Mouse (Mus musculus): ENCODE data around the gene Sult5a1. TPM values are rescaled to one million over a fixed set of nuclear protein-coding genes. Genes with fewer than 3 reads are reported as not detected.
"Not testable (repeated sequence)": the region's sequence is repeated elsewhere in the genome, so short reads cannot be mapped to it uniquely, and the experiment has no call there.

Sult5a1 gene
- polyA plus RNA-seq, 1 experiment from 2014 or later, result 8.4 TPM

GRCm38 (mm10) chr8:123103285-123103684, 54.8 kb downstream of the Sult5a1 start:
- no peak for ATAC-seq (replicated peaks; ENCODE audit: insufficient number of reproducible peaks, low FRiP score, low TSS enrichment, low read depth)
- Histone ChIP-seq H3K27me3 (ENCODE audit: control insufficient read depth, insufficient read depth, low read length) (no peaks in the 10 kb centered on the region), H3K4me3 (ENCODE audit: low read depth, low read length) (peak overlapping the region; percentile 91), H3K4me2 (ENCODE audit: low read depth, low read length) (peak overlapping the region; percentile 91), H3K36me3 (replicated peaks; ENCODE audit: control insufficient read depth, insufficient read depth, low read depth, low read length) (peaks cover 11% of the 10 kb centered on the region), H3K9me3 (replicated peaks; ENCODE audit: control insufficient read depth, low read length) (no peaks in the 10 kb centered on the region), H3K27ac (replicated peaks; ENCODE audit: low read depth, low read length) (no peak overlapping the region), H3K4me1 (ENCODE audit: control insufficient read depth, insufficient read depth, low read length) (no peaks in the 10 kb centered on the region; the same call in 1 of the 2 replicates), H3K9ac (replicated peaks; ENCODE audit: low read length) (peak overlapping the region; percentile 98)
- WGBS, result 19% methylated on average over 14 of the region's 15 CpGs
- DNase-seq (ENCODE audit: low spot score), result no peak

- not testable (repeated sequence) for H3K9me3 ChIP-seq (replicated peaks; ENCODE audit: control insufficient read depth, low read length); ATAC-seq (replicated peaks; ENCODE audit: insufficient number of reproducible peaks, low FRiP score, low TSS enrichment, low read depth); H3K4me1 ChIP-seq (ENCODE audit: control insufficient read depth, insufficient read depth, low read length); H3K27me3 ChIP-seq (ENCODE audit: control insufficient read depth, insufficient read depth, low read length); DNase-seq (ENCODE audit: low spot score)
- peaks cover 11% of the 10 kb centered on the region for H3K36me3 ChIP-seq (replicated peaks; ENCODE audit: control insufficient read depth, insufficient read depth, low read depth, low read length)
- 1% methylated on average over 22 of the region's 26 CpGs for WGBS
- peak overlapping the region; percentile 98 for H3K9ac ChIP-seq (replicated peaks; ENCODE audit: low read length)
- peak overlapping the region; percentile 91 for H3K4me3 ChIP-seq (ENCODE audit: low read depth, low read length)
- H3K4me2 ChIP-seq (ENCODE audit: low read depth, low read length), result peak overlapping the region; percentile 91
- peak overlapping the region; percentile 89; the same call in 1 of the 2 replicates for H3K27ac ChIP-seq (replicated peaks; ENCODE audit: low read depth, low read length)
Measured at GRCm38 (mm10) chr8:123102855-123103254, 55.3 kb downstream of the Sult5a1 start.

GRCm38 (mm10) chr8:123101735-123102685, 56.1 kb downstream of the Sult5a1 start, which contains the start of gene Rpl13:
Gene Rpl13, plus strand, starts transcription at chr8:123102350.
- peaks cover 11% of the 10 kb centered on the region for H3K36me3 ChIP-seq (replicated peaks; ENCODE audit: control insufficient read depth, insufficient read depth, low read depth, low read length)
- peak within 1 kb of the TSS; percentile 89 for H3K27ac ChIP-seq (replicated peaks; ENCODE audit: low read depth, low read length)
- peak; percentile 99 for DNase-seq (ENCODE audit: low spot score)
- H3K27me3 ChIP-seq (ENCODE audit: control insufficient read depth, insufficient read depth, low read length), result no peaks in the 10 kb centered on the region
- H3K9ac ChIP-seq (replicated peaks; ENCODE audit: low read length), result peak within 1 kb of the TSS; percentile 98
- no peaks in the 10 kb centered on the region; the same call in 1 of the 2 replicates for H3K4me1 ChIP-seq (ENCODE audit: control insufficient read depth, insufficient read depth, low read length)
- peak; percentile 93 for ATAC-seq (replicated peaks; ENCODE audit: insufficient number of reproducible peaks, low FRiP score, low TSS enrichment, low read depth)
- H3K9me3 ChIP-seq (replicated peaks; ENCODE audit: control insufficient read depth, low read length), result no peaks in the 10 kb centered on the region
- peak within 1 kb of the TSS; percentile 91 for H3K4me2 ChIP-seq (ENCODE audit: low read depth, low read length)
- WGBS, result 1% methylated on average over 56 of the region's 56 CpGs
- peak within 1 kb of the TSS; percentile 91 for H3K4me3 ChIP-seq (ENCODE audit: low read depth, low read length)

- no peaks in the 10 kb centered on the region for H3K27me3 ChIP-seq (ENCODE audit: control insufficient read depth, insufficient read depth, low read length)
- H3K36me3 ChIP-seq (replicated peaks; ENCODE audit: control insufficient read depth, insufficient read depth, low read depth, low read length), result peaks cover 11% of the 10 kb centered on the region
- no peak for DNase-seq (ENCODE audit: low spot score)
- no peaks in the 10 kb centered on the region; the same call in 1 of the 2 replicates for H3K4me1 ChIP-seq (ENCODE audit: control insufficient read depth, insufficient read depth, low read length)
- H3K9me3 ChIP-seq (replicated peaks; ENCODE audit: control insufficient read depth, low read length), result no peaks in the 10 kb centered on the region
- no peak overlapping the region for H3K4me3 ChIP-seq (ENCODE audit: low read depth, low read length)
- ATAC-seq (replicated peaks; ENCODE audit: insufficient number of reproducible peaks, low FRiP score, low TSS enrichment, low read depth), result no peak
- 75% methylated on average over 4 of the region's 4 CpGs for WGBS
- H3K27ac ChIP-seq (replicated peaks; ENCODE audit: low read depth, low read length), result no peak overlapping the region
- no peak overlapping the region for H3K4me2 ChIP-seq (ENCODE audit: low read depth, low read length)
- no peak overlapping the region for H3K9ac ChIP-seq (replicated peaks; ENCODE audit: low read length)
Measured at GRCm38 (mm10) chr8:123101244-123101643, 56.9 kb downstream of the Sult5a1 start.

- Histone ChIP-seq H3K4me3 (ENCODE audit: low read depth, low read length) (no peak overlapping the region), H3K9ac (replicated peaks; ENCODE audit: low read length) (no peak overlapping the region), H3K27ac (replicated peaks; ENCODE audit: low read depth, low read length) (no peak overlapping the region), H3K27me3 (ENCODE audit: control insufficient read depth, insufficient read depth, low read length) (no peaks in the 10 kb centered on the region), H3K36me3 (replicated peaks; ENCODE audit: control insufficient read depth, insufficient read depth, low read depth, low read length) (peaks cover 10% of the 10 kb centered on the region), H3K9me3 (replicated peaks; ENCODE audit: control insufficient read depth, low read length) (no peaks in the 10 kb centered on the region), H3K4me1 (ENCODE audit: control insufficient read depth, insufficient read depth, low read length) (no peaks in the 10 kb centered on the region; the same call in 1 of the 2 replicates), H3K4me2 (ENCODE audit: low read depth, low read length) (no peak overlapping the region)
- WGBS, result 27% methylated on average over 8 of the region's 8 CpGs
- no peak for ATAC-seq (replicated peaks; ENCODE audit: insufficient number of reproducible peaks, low FRiP score, low TSS enrichment, low read depth)
- peak; percentile 53 for DNase-seq (ENCODE audit: low spot score)
Measured at GRCm38 (mm10) chr8:123100288-123100687, 57.8 kb downstream of the Sult5a1 start.

- Histone ChIP-seq H3K27ac (replicated peaks; ENCODE audit: low read depth, low read length) (no peak overlapping the region), H3K9ac (replicated peaks; ENCODE audit: low read length) (no peak overlapping the region), H3K27me3 (ENCODE audit: control insufficient read depth, insufficient read depth, low read length) (no peaks in the 10 kb centered on the region), H3K4me2 (ENCODE audit: low read depth, low read length) (no peak overlapping the region), H3K4me3 (ENCODE audit: low read depth, low read length) (no peak overlapping the region), H3K9me3 (replicated peaks; ENCODE audit: control insufficient read depth, low read length) (no peaks in the 10 kb centered on the region), H3K4me1 (ENCODE audit: control insufficient read depth, insufficient read depth, low read length) (no peaks in the 10 kb centered on the region), H3K36me3 (replicated peaks; ENCODE audit: control insufficient read depth, insufficient read depth, low read depth, low read length) (peaks cover 2% of the 10 kb centered on the region; the same call in 1 of the 2 replicates)
- ATAC-seq (replicated peaks; ENCODE audit: insufficient number of reproducible peaks, low FRiP score, low TSS enrichment, low read depth) (no peak), DNase-seq (ENCODE audit: low spot score) (no peak)
- 81% methylated on average over 12 of the region's 12 CpGs for WGBS
Measured at GRCm38 (mm10) chr8:123097786-123098584, 60.1 kb downstream of the Sult5a1 start.

GRCm38 (mm10) chr8:123097216-123097615, 60.9 kb downstream of the Sult5a1 start:
- no peaks in the 10 kb centered on the region for H3K4me1 ChIP-seq (ENCODE audit: control insufficient read depth, insufficient read depth, low read length)
- no peaks in the 10 kb centered on the region for H3K27me3 ChIP-seq (ENCODE audit: control insufficient read depth, insufficient read depth, low read length)
- no peak for DNase-seq (ENCODE audit: low spot score)
- H3K9ac ChIP-seq (replicated peaks; ENCODE audit: low read length), result no peak overlapping the region
- no peaks in the 10 kb centered on the region for H3K9me3 ChIP-seq (replicated peaks; ENCODE audit: control insufficient read depth, low read length)
- peaks cover 2% of the 10 kb centered on the region; the same call in 1 of the 2 replicates for H3K36me3 ChIP-seq (replicated peaks; ENCODE audit: control insufficient read depth, insufficient read depth, low read depth, low read length)
- H3K4me3 ChIP-seq (ENCODE audit: low read depth, low read length), result no peak overlapping the region
- no peak overlapping the region for H3K27ac ChIP-seq (replicated peaks; ENCODE audit: low read depth, low read length)
- 91% methylated on average over 11 of the region's 11 CpGs for WGBS
- no peak overlapping the region for H3K4me2 ChIP-seq (ENCODE audit: low read depth, low read length)
- no peak for ATAC-seq (replicated peaks; ENCODE audit: insufficient number of reproducible peaks, low FRiP score, low TSS enrichment, low read depth)
